Mouse (Mus musculus) gonadal fat pad, adult 2 months (tissue): Measurements from ENCODE around the gene Gm29776. TPM values are rescaled to one million over a fixed set of nuclear protein-coding genes. Genes with fewer than 3 reads are reported as not detected.

Experiments
- DNase-seq: peaks from one replicate; pipeline ENCODE4 v3.0.0-alpha.2; 2012; ENCODE audit warnings: low read depth
- polyA plus RNA-seq: library from polyadenylated mRNA; depleted of rRNA; stranded (reverse); fragments of >200 nt; gene quantifications from 2 replicates; pipeline ENCODE4 v1.2.3, GENCODE M21; 2012; rRNA removed

Gene Gm29776
- 0.08 and 0.16 TPM in 2 replicates for polyA plus RNA-seq

- no peak for DNase-seq
Measured at GRCm38 (mm10) chr14:54698733-54699132, at the start of gene Gm29776. Gm29776 (minus strand) TSS chr14:54698833.

DNA sequence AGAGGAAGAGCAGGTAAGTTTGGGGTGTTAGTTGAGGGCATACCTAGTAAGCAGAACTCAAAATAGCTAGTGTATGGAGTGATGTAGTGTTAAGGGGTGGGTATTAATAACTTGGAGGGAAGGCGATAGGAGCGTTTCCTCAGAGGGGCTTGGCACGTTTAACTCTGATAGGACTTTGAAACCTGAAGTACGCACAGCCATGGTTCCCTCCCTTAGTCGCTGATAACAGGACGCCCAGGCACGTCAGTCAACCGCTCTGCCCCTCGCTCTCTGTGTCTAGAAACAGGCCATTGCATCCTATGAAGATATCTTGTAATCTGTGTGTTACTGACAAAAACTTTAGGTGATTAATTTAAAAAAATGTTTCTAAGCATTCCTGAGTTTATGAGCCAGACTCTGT is 47.4 kb upstream of the Gm29776 start:
- DNase-seq, result no peak

- DNase-seq, result no peak
Measured at GRCm38 (mm10) chr14:54744473-54744872, 45.8 kb upstream of the Gm29776 start.

- no peak for DNase-seq
Measured at GRCm38 (mm10) chr14:54742375-54742774, 43.7 kb upstream of the Gm29776 start.

- no peak for DNase-seq
Measured at GRCm38 (mm10) chr14:54741721-54742120, 43.1 kb upstream of the Gm29776 start.

DNA sequence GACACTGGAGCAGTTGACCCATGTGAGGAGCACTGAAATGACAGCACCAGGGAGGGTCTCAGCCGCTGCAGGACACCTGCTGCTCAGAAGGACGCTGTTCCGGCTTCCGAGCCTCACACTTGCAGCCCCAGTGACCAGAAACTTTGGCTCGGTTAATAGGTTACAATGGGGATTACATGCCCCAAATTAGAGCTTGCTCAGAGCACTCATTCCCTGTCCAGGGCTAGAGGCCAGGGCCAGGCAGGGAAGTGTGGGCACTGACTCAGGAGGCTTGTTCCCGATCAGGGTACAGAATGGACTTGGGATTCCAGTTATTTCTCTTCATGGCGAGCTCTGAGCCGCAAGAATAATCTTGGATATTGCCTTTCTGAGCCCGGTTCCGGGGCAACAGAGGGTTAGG is 39.0 kb upstream of the Gm29776 start:
- DNase-seq, result no peak

GRCm38 (mm10) chr14:54736555-54737552 is 38.2 kb upstream of the Gm29776 start:
- DNase-seq, result no peak

GRCm38 (mm10) chr14:54735221-54735620 is 36.6 kb upstream of the Gm29776 start:
- DNase-seq, result no peak

DNA sequence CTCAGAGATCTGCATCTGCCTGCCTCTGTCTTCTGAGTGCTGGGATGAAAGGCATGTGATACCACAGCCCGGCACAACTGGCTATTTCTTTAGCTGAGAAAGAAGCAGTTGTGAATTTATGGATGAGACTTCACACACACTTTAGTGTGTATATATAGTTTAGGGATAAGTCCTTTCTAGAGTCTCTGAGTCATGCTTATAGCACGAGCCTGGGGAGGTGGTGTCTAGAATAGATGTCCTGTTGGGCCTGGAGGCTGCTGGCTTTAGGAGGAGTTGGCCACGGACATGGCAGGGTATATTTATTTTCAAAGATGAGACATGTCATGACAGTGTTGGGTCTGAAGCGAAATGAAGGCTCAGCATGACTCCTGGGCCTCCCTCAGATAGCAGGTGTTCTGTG is 35.4 kb upstream of the Gm29776 start:
- no peak for DNase-seq

GRCm38 (mm10) chr14:54732206-54732605 is 33.6 kb upstream of the Gm29776 start:
- no peak for DNase-seq

GRCm38 (mm10) chr14:54730305-54730704 is 31.7 kb upstream of the Gm29776 start:
- no peak for DNase-seq

DNA sequence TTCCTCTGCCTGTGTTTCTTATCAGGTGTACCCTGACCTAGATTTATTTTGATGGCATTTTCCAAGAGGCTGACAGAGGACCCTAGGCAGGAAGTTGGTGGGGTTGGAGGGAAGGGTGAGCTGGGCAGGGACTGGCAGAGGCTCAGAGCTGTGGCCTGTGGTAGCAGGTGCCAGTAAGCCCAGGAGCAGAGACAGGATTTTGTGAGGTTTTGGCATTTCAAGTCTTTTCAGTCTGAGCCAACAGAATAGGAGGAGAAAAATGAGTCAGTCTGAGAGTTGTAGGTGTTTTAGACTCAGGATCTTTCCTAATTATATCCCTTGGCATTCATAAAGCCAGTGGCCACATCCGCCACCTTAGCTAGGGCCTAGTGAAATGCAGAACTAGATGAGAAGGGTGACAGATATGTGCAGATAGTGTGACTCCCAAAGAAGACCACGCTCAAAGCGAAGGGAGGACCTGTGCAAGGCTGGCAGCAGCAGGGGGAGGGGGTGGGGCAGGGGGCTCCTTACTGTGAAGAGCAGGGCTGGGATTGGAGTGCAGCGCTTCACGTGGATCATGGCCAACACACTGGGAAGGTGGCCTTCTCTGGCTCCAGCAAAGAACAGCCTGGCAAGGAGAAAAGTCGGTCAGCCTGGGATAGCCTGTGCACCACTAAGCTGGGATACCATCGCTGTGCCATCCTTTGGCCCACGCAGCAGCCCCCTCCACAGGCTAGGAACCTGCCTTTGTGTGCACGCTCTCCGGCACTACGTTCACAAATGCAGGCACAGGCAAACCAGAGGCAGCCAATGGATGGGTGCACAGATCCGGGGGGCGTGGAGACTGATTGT is 30.4 kb upstream of the Gm29776 start:
- no peak for DNase-seq

GRCm38 (mm10) chr14:54727565-54727964 is 28.9 kb upstream of the Gm29776 start:
- no peak for DNase-seq

DNA sequence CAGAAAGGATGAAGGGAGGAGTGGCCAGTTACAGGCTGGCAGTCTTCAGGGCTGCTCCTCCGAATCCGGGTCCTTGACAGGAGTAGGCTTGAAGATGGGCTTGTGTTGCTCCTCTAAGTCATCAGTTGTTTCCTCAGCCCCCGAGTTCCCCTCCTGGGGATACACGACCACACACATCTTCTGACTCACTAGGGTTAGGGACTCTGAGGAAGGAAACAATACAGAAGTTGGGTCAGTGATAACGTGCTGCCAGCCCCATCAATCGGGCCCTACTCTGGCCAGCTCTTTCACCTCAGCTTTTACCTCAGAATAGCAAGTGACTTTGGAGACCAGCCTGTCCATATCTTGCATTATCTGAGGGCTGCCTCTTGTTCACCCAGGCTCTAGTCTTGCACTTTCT is 25.4 kb upstream of the Gm29776 start:
- DNase-seq, result no peak

- no peak for DNase-seq
Measured at GRCm38 (mm10) chr14:54721711-54722110, 23.1 kb upstream of the Gm29776 start.

DNA sequence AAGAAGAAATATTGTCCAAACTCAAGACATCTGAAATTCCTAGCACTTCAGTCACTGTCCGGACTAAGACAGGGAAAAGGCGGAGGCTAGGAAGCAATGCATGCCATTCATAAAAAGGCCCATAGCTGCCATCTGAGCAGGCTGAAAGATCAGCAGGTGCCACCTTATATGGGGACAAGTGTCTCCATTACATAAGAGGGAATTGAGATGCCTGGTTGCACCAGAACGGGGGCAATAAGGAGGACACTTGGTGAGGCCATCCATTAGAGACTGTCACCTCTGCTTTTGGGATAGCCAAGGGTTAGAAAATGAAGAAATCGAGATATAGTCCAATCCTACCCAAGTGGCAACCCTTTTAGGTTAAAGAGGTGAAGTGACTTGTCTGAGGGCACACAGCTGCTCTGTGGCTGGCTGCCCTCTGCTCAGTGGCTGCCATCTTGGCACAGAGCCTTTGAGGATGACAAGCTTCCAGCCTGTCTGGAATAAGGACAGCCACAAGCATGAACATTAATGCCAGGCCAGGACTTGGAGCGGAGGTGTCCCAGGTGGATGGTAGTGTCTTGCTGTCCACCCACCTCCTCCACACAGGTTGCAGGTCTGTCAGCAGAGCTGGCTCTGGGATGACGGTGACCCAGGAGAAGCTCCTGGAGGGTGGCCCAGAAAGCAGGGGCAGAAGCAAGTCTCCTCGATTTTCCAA is 22.2 kb upstream of the Gm29776 start:
- no peak for DNase-seq

- DNase-seq, result no peak
Measured at GRCm38 (mm10) chr14:54720041-54720440, 21.4 kb upstream of the Gm29776 start.

DNA sequence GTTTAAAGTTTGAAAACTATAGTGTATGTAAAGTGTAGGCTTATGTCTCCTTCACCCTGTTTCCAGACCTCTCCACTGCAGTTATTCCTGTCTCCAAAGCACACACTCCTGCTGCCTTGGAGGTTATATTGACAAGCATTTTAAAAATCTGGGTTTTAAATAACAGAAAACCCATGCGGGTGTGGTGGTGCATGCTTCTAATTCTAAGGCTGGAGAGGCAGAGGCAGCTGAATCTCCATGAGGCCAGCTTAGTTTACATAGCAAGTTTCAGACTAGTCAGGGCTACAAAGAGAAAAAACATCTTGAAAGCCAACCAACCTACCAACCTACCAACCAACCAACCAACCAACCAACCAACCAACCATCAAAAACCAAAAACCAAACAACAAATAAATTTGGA is 16.8 kb upstream of the Gm29776 start:
- DNase-seq, result no peak

- DNase-seq, result no peak
Measured at GRCm38 (mm10) chr14:54714617-54715081, 16.0 kb upstream of the Gm29776 start.

GRCm38 (mm10) chr14:54714121-54714520 is 15.5 kb upstream of the Gm29776 start:
- DNase-seq, result no peak

GRCm38 (mm10) chr14:54712861-54713260 is 14.2 kb upstream of the Gm29776 start:
- DNase-seq, result no peak

GRCm38 (mm10) chr14:54712074-54712473 is 13.4 kb upstream of the Gm29776 start, which contains the start of gene Cebpe:
Cebpe (minus strand) TSS chr14:54712174.
- DNase-seq, result no peak
